Mouse (Mus musculus) mesoderm, embryonic 11.5 days (tissue): Measurements from ENCODE around the gene Bin2.

Source experiments
- DNase-seq: peaks from one replicate; pipeline ENCODE4 v3.0.0-alpha.2; 2012; ENCODE audit warnings: low read depth, low spot score

Bin2 gene

GRCm38 (mm10) chr15:100683041-100683440 is 13.7 kb upstream of the Bin2 start:
- DNase-seq: peak; percentile 88

- peak; percentile 57 for DNase-seq
These were observed 12.4 kb upstream of the Bin2 start for GRCm38 (mm10) chr15:100681770-100682169.

GRCm38 (mm10) chr15:100680381-100680780 is 11.0 kb upstream of the Bin2 start:
- DNase-seq: no peak

GRCm38 (mm10) chr15:100679005-100679404 is 9.7 kb upstream of the Bin2 start:
- DNase-seq: no peak

- no peak for DNase-seq
These were observed 9.2 kb upstream of the Bin2 start for GRCm38 (mm10) chr15:100678581-100678980.

- no peak for DNase-seq
These were observed 8.3 kb upstream of the Bin2 start for GRCm38 (mm10) chr15:100677675-100678074.

- DNase-seq: no peak
These were observed 7.2 kb upstream of the Bin2 start for GRCm38 (mm10) chr15:100676521-100676920.

- no peak for DNase-seq
These were observed 6.1 kb upstream of the Bin2 start for GRCm38 (mm10) chr15:100675486-100675885.

- DNase-seq: no peak
These were observed 5.2 kb upstream of the Bin2 start for GRCm38 (mm10) chr15:100674566-100674965.

- DNase-seq: no peak
These were observed 4.4 kb upstream of the Bin2 start for GRCm38 (mm10) chr15:100673585-100674391.

- DNase-seq: no peak
These were observed 1.5 kb upstream of the Bin2 start for GRCm38 (mm10) chr15:100670833-100671232.

GRCm38 (mm10) chr15:100670004-100670403 is 651 bp upstream of the Bin2 start:
- no peak for DNase-seq

GRCm38 (mm10) chr15:100667871-100668545 is 1.3 kb downstream of the Bin2 start:
- DNase-seq: no peak

- no peak for DNase-seq
These were observed 1.9 kb downstream of the Bin2 start for GRCm38 (mm10) chr15:100667420-100667819.

- DNase-seq: no peak
These were observed 2.5 kb downstream of the Bin2 start for GRCm38 (mm10) chr15:100666851-100667250.

GRCm38 (mm10) chr15:100666219-100666696 is 3.1 kb downstream of the Bin2 start:
- peak; percentile 35 for DNase-seq

GRCm38 (mm10) chr15:100665411-100666218 is 3.7 kb downstream of the Bin2 start:
- DNase-seq: no peak

- no peak for DNase-seq
These were observed 4.5 kb downstream of the Bin2 start for GRCm38 (mm10) chr15:100664813-100665274.

GRCm38 (mm10) chr15:100660805-100661204 is 8.5 kb downstream of the Bin2 start:
- no peak for DNase-seq

GRCm38 (mm10) chr15:100660306-100660705 is 9.0 kb downstream of the Bin2 start:
- no peak for DNase-seq

- DNase-seq: no peak
These were observed 14.2 kb downstream of the Bin2 start for GRCm38 (mm10) chr15:100655201-100655600.

- no peak for DNase-seq
These were observed 15.1 kb downstream of the Bin2 start for GRCm38 (mm10) chr15:100654271-100654670.
